Mouse (Mus musculus) heart, embryonic 10.5 days (tissue): ENCODE data around the gene Angel2. TPM values are rescaled to one million over a fixed set of nuclear protein-coding genes. Genes with fewer than 3 reads are reported as not detected.

Experiments used
- DNase-seq: peaks from one replicate; pipeline ENCODE4 v3.0.0-alpha.2; 2017; ENCODE audit warnings: low spot score
- H3K27ac ChIP-seq: fragments of 300-500 bp; sonication (generic); 2 replicates; pipeline ENCODE4 v1.5.1; 2016; ENCODE audit warnings: mild to moderate bottlenecking
- H3K27me3 ChIP-seq: fragments of 300-500 bp; sonication (generic); 2 replicates; pipeline ENCODE4 v1.6.1; 2016; ENCODE audit warnings: mild to moderate bottlenecking; ENCODE audit not compliant: poor library complexity, insufficient read depth, severe bottlenecking
- H3K36me3 ChIP-seq: fragments of 300-500 bp; sonication (generic); 2 replicates; pipeline ENCODE4 v1.6.1; 2016; ENCODE audit warnings: mild to moderate bottlenecking, moderate library complexity
- H3K4me1 ChIP-seq: fragments of 300-500 bp; sonication (generic); 2 replicates; pipeline ENCODE4 v1.6.1; 2016; ENCODE audit warnings: mild to moderate bottlenecking
- H3K4me3 ChIP-seq: fragments of 300-500 bp; sonication (generic); 2 replicates; pipeline ENCODE4 v1.5.1; 2016; ENCODE audit warnings: mild to moderate bottlenecking, moderate library complexity
- H3K9me3 ChIP-seq: fragments of 300-500 bp; sonication (generic); 2 replicates; pipeline ENCODE4 v1.6.1; 2016; ENCODE audit warnings: mild to moderate bottlenecking, moderate library complexity
- WGBS: fragments of 180-500 bp; shearing (Covaris S2); methylation state at CpG from one replicate; pipeline ENCODE4 v1.1.7; 2016; 5-methylcytosine and 5-hydroxymethylcytosine counted together
- polyA plus RNA-seq: library from polyadenylated mRNA; unstranded; fragments of >200 nt; fragmentation: Nextera tagmentation; extraction: Ambion mirVana; gene quantifications from 2 replicates; pipeline ENCODE4 v1.2.1, GENCODE M21; 2016

The Angel2 gene
- polyA plus RNA-seq, 1 experiment from 2014 or later: 38.8 TPM

DNA sequence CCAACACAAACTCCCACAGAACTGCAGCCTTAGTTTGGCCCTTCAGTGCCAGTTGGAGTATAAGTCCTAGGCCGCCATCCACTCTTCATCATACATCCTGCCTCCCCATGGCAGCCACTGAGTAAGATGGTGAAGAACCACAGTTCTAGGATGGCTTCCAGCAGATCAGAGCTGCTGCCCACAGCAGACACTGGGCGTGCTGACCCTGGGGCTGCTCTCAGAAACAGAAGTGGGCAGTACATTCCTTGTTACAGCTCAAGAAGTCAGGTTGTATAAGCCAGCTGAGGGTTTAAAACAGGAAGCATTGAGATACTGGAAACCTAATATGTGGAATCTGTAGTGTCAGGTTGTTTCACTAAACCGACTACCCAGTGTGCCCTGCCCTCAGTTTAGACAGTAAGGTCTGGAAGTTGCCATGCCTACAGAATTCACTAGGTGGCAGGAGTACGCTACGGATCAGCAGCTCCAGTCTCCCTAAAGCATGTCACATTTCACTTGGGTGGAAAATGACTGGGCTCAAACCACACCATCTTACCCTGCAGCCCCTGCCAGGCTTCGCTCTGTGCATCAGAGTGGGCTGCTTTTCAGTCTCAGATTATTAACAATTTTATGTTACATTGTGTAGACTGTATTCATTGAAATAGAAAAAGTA, 19.3 kb downstream of the Angel2 start:
- Histone ChIP-seq H3K9me3 (no peaks in the 10 kb centered on the region), H3K27me3 (no peaks in the 10 kb centered on the region), H3K4me1 (0 out of 2 replicates have a peak, but pooled peaks cover 4% of the 10 kb centered on the region), H3K27ac (no peak overlapping the region), H3K36me3 (peaks cover 85% of the 10 kb centered on the region), H3K4me3 (no peak overlapping the region)
- DNase-seq: no peak
- 52% methylated on average over 6 of the region's 6 CpGs for WGBS

GRCm38 (mm10) chr1:190947986-190948385, 23.1 kb downstream of the Angel2 start:
- 83% methylated on average over 5 of the region's 5 CpGs for WGBS
- no peak overlapping the region for H3K27ac ChIP-seq
- H3K27me3 ChIP-seq: no peaks in the 10 kb centered on the region
- H3K4me3 ChIP-seq: no peak overlapping the region
- H3K4me1 ChIP-seq: peaks cover 24% of the 10 kb centered on the region
- no peaks in the 10 kb centered on the region for H3K9me3 ChIP-seq
- peaks cover 85% of the 10 kb centered on the region for H3K36me3 ChIP-seq
- no peak for DNase-seq

GRCm38 (mm10) chr1:190948439-190948838, 23.5 kb downstream of the Angel2 start:
- Histone ChIP-seq H3K4me1 (peaks cover 28% of the 10 kb centered on the region), H3K36me3 (peaks cover 85% of the 10 kb centered on the region), H3K27me3 (no peaks in the 10 kb centered on the region), H3K27ac (no peak overlapping the region), H3K4me3 (no peak overlapping the region), H3K9me3 (no peaks in the 10 kb centered on the region)
- no peak for DNase-seq
- 89% methylated on average over 7 of the region's 7 CpGs for WGBS

- H3K9me3 ChIP-seq: no peaks in the 10 kb centered on the region
- H3K4me1 ChIP-seq: peaks cover 32% of the 10 kb centered on the region
- H3K36me3 ChIP-seq: peaks cover 85% of the 10 kb centered on the region
- H3K27me3 ChIP-seq: no peaks in the 10 kb centered on the region
- no peak overlapping the region; the same call in 1 of the 2 replicates for H3K27ac ChIP-seq
- no peak for DNase-seq
- WGBS: 86% methylated on average over 17 of the region's 17 CpGs
- H3K4me3 ChIP-seq: no peak overlapping the region
These were observed 23.9 kb downstream of the Angel2 start for GRCm38 (mm10) chr1:190948846-190949245.

DNA sequence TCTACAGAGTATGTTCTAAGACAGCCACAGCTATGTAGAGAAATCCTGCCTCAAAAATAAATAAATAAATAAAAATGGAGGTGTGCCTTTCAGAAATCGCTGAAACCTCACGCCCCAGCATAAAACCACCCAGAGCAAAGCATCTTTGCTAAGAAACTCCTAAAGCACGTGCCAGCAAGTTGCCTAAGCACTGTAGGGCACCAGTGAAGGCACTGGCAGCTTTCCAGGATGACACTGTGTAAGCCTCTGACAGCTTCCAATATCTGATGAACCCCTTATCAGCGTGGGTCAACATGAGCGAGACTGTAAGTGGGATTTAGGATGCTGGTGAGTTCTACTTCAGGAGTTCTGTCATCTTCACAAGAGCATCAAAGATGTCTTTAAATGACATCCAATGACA, 26.1 kb downstream of the Angel2 start:
- H3K27me3 ChIP-seq: no peaks in the 10 kb centered on the region
- H3K4me1 ChIP-seq: peaks cover 52% of the 10 kb centered on the region
- no peaks in the 10 kb centered on the region for H3K9me3 ChIP-seq
- DNase-seq: no peak
- 0 out of 2 replicates have a peak overlapping the region, but pooled peaks have one; percentile 53 for H3K27ac ChIP-seq
- no peak overlapping the region for H3K4me3 ChIP-seq
- peaks cover 95% of the 10 kb centered on the region for H3K36me3 ChIP-seq
- 68% methylated on average over 5 of the region's 5 CpGs for WGBS

- whole genome bisulfite sequencing: 43% methylated on average over 3 of the region's 3 CpGs
- peak overlapping the region; percentile 27; the same call in 1 of the 2 replicates for H3K4me3 ChIP-seq
- H3K9me3 ChIP-seq: no peaks in the 10 kb centered on the region
- H3K27me3 ChIP-seq: no peaks in the 10 kb centered on the region
- peak; percentile 90 for DNase-seq
- peaks cover 97% of the 10 kb centered on the region for H3K36me3 ChIP-seq
- peak overlapping the region; percentile 88 for H3K27ac ChIP-seq
- H3K4me1 ChIP-seq: peaks cover 56% of the 10 kb centered on the region
These were observed 28.1 kb downstream of the Angel2 start for GRCm38 (mm10) chr1:190953009-190953408.

- Histone ChIP-seq H3K27ac (peak overlapping the region; percentile 59), H3K4me1 (peaks cover 43% of the 10 kb centered on the region), H3K9me3 (no peaks in the 10 kb centered on the region), H3K4me3 (no peak overlapping the region), H3K27me3 (no peaks in the 10 kb centered on the region), H3K36me3 (peaks cover 98% of the 10 kb centered on the region)
- DNase-seq: no peak
- 42% methylated on average over 5 of the region's 5 CpGs for WGBS
These were observed 33.9 kb downstream of the Angel2 start for GRCm38 (mm10) chr1:190958821-190959220.

DNA sequence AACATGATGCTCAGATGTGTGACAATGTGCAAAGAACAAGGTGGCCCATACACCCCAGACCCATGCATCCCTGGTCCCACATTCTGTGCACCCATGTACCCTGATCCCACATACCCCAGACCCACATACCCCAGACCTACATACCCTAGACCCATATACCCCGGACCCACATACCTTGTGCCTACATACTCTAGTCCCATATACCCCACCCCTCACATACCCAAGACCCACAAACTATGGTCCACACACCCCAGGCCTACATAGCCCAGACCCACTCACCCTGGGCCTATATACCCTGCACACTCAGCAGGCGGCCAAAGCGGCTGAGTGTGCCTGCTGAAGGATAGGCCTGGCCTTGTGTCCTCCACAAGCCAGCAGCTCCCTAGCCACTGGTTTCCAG, 37.8 kb downstream of the Angel2 start:
- no peak overlapping the region for H3K27ac ChIP-seq
- WGBS: 87% methylated on average over 3 of the region's 3 CpGs
- no peaks in the 10 kb centered on the region for H3K27me3 ChIP-seq
- peaks cover 93% of the 10 kb centered on the region for H3K36me3 ChIP-seq
- no peak for DNase-seq
- peaks cover 29% of the 10 kb centered on the region for H3K4me1 ChIP-seq
- H3K4me3 ChIP-seq: no peak overlapping the region
- no peaks in the 10 kb centered on the region for H3K9me3 ChIP-seq

- H3K9me3 ChIP-seq: no peaks in the 10 kb centered on the region
- H3K4me3 ChIP-seq: no peak overlapping the region
- H3K4me1 ChIP-seq: peaks cover 25% of the 10 kb centered on the region
- no peak for DNase-seq
- H3K27me3 ChIP-seq: no peaks in the 10 kb centered on the region
- peaks cover 90% of the 10 kb centered on the region for H3K36me3 ChIP-seq
- 69% methylated on average over 15 of the region's 15 CpGs for WGBS
- H3K27ac ChIP-seq: peak overlapping the region; percentile 69
These were observed 40.3 kb downstream of the Angel2 start for GRCm38 (mm10) chr1:190964992-190965780.

GRCm38 (mm10) chr1:190968010-190968409, 43.1 kb downstream of the Angel2 start:
- H3K36me3 ChIP-seq: peaks cover 90% of the 10 kb centered on the region
- no peaks in the 10 kb centered on the region for H3K9me3 ChIP-seq
- H3K27ac ChIP-seq: no peak overlapping the region
- no peaks in the 10 kb centered on the region for H3K27me3 ChIP-seq
- 90% methylated on average over 7 of the region's 7 CpGs for WGBS
- peaks cover 42% of the 10 kb centered on the region for H3K4me1 ChIP-seq
- DNase-seq: no peak
- no peak overlapping the region for H3K4me3 ChIP-seq

DNA sequence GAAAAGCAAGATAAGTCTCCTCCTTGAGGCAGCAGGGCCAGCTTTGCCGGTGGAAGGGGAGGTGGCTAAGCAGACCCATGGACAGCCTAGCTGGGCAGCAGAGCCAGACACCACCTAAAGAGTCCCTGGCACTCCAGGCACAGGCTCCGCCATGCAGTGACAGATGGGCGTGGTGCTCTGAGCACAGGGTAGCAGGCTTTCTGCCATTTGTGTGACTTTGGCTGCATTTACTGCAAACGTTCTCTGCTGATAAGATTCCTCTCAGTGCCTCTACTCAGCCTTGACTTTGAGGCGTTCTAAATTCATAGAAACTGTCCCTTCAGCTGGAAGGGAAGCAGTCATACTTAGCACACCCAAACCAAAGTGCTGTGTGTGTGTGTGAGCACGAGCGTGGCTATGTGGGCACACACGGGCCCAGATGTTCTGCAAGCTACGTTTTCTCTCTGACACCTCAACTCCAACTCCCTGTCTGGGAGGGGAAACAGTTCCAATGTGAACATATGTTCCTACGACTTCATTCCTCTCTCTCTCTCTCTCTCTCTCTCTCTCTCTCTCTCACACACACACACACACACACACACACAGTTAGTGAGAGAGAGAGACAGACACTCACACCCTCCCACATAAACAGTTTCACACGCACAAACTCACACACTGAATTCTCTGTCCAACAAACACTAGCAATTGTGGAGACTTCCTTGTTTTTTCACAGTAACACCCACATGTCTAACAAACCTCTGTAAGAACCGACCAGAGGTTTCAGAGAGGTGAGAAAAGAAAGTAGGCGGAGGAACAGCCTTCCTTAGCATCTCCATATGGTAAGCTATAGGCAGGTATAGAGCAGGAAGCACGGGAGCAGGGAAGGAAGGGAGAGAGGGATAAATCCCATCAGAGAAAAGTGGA, 47.0 kb downstream of the Angel2 start:
- Histone ChIP-seq H3K36me3 (peaks cover 84% of the 10 kb centered on the region), H3K27me3 (no peaks in the 10 kb centered on the region), H3K27ac (peak overlapping the region; percentile 80), H3K9me3 (no peaks in the 10 kb centered on the region), H3K4me3 (0 out of 2 replicates have a peak overlapping the region, but pooled peaks have one; percentile 7), H3K4me1 (peaks cover 64% of the 10 kb centered on the region)
- DNase-seq: no peak
- WGBS: 70% methylated on average over 14 of the region's 14 CpGs

- Histone ChIP-seq H3K4me3 (0 out of 2 replicates have a peak overlapping the region, but pooled peaks have one; percentile 7), H3K9me3 (no peaks in the 10 kb centered on the region), H3K4me1 (peaks cover 71% of the 10 kb centered on the region), H3K36me3 (peaks cover 79% of the 10 kb centered on the region), H3K27me3 (no peaks in the 10 kb centered on the region), H3K27ac (peak overlapping the region; percentile 80)
- WGBS: 40% methylated on average over 7 of the region's 7 CpGs
- peak; percentile 82 for DNase-seq
These were observed 47.8 kb downstream of the Angel2 start for GRCm38 (mm10) chr1:190972612-190973192.
